Mouse (Mus musculus) R1 (cell line): ENCODE measurements around the gene Ank3.

Source experiments
- DNase-seq: peaks from one replicate; pipeline ENCODE4 v3.0.0-alpha.2; 2018; ENCODE audit warnings: low read depth, low spot score

The Ank3 gene

GRCm38 (mm10) chr10:69762977-69763376, 364.4 kb downstream of the Ank3 start:
- no peak for DNase-seq

- DNase-seq = no peak
These were observed 365.8 kb downstream of the Ank3 start for GRCm38 (mm10) chr10:69764402-69764801.

GRCm38 (mm10) chr10:69777065-69777645, 378.6 kb downstream of the Ank3 start:
- no peak for DNase-seq

GRCm38 (mm10) chr10:69777736-69778135, 379.2 kb downstream of the Ank3 start:
- DNase-seq = peak; percentile 46

DNA sequence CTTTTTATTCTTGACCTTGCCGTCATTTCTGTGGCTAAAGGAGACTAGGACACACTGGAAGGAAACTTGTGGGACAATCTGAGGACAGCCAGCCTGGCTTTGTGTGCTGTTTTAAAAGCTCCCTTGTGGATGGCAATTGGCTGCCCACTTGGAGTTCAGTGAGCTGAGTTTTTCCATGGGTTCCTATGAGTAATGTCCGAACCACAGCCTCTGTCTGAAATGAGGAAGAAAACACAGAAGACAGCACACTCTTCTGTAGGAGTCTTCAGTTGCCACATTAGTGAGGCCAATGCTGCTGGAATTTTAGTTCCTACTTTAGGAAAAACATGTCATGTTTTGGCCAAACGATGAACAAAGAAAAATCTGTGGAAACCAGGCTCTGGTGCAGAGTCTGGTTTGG, 380.7 kb downstream of the Ank3 start:
- DNase-seq = no peak

DNA sequence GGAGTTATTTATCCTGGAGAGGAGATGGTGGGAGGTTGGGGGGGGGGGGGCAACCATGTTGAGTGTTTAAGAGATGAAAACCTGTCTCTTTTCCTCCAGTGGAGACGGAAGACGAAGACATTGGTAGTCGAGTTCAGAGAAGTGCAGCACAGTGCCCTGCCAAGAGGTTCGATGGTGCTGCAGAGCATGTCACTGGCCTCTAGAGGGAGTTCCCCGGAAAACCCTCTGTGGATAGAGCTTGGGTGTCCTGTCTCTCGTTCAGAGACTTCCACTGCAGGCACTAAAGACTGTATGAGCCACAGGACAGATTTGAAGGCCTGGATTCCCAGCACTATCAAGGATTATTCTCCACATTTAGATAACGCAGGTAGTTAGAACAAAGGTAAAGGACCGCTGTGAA, 382.9 kb downstream of the Ank3 start:
- peak; percentile 79 for DNase-seq

DNA sequence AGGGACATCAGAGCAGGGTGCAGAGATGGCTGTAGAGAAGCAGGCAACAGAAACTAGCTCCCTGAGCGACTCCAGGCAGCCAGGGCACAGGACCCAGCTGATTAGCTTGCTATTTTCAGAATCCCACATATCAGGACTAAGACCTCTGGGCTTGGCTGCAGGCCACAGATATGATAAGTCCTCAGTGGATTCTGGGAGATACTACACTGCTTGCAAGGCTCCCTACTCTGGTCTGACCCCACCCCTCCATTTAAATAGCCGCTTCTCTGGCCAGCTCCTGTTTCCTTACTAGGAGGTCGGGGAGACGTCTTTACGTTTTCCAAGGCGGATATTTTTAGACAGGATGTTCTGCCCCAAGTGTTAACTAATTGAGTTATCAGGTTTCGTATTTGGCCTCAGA, 386.7 kb downstream of the Ank3 start:
- peak; percentile 37 for DNase-seq

GRCm38 (mm10) chr10:69785692-69786091, 387.1 kb downstream of the Ank3 start:
- no peak for DNase-seq

DNA sequence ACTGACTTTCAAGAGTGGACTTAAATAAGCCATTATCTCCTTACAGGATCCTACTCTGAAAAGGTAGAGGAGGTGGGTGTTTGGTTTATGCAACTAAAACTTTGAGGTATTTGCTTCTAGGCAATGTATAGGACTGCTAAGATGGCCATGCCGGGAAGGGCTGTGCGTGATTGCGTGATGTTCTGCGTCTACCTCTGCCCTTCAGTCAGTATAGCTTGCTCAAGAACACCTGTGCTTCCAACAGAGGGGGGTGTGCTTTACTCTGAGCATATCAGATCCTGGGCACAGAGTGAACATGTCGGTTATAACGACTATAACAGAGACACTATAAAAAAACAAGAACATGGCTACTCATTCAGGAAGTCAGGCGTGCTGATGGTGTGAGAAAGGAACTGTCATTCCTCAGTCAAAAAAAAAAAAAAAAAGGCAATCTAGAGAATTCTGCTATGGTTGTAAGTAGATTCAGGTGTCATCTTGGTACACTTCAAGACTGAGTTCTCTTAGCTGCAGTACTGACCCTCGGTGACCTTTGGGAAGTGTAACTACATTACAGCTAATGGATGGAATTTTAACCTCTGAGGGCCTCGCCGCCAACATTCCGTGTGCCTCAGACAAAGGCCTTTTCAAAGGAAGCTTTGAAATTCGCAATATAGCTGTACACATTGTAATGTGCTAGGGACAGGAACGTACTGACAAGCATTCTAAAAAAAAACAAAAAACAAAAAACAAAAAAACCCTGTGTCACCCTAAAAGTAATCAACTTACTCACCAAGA, 387.8 kb downstream of the Ank3 start:
- no peak for DNase-seq

DNA sequence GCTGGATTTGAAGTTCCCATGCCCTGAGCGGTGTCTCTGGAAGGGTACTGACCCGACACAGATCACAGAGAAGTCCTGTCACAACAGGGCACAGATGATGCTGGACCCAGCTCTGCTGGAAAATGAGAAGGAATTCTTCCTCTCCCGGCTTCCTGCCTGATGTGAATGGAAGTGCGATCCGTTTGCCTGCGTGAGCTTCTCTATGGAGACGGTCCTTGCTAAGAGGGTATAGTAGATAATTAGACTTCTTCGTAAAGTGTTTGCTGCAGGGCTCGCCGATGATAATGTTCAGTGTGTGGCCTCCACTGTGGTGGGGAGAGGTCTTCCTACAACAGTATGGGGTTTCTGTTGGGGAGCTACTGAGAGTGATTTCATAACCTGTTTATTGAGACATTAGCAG, 388.8 kb downstream of the Ank3 start:
- no peak for DNase-seq

- DNase-seq = no peak
These were observed 392.0 kb downstream of the Ank3 start for GRCm38 (mm10) chr10:69790606-69791005.

GRCm38 (mm10) chr10:69791951-69792350, 393.4 kb downstream of the Ank3 start:
- no peak for DNase-seq

GRCm38 (mm10) chr10:69792400-69792799, 393.8 kb downstream of the Ank3 start:
- DNase-seq = no peak

GRCm38 (mm10) chr10:69793079-69793478, 394.5 kb downstream of the Ank3 start:
- DNase-seq = peak; percentile 92

GRCm38 (mm10) chr10:69795656-69796055, 397.1 kb downstream of the Ank3 start:
- DNase-seq = peak; percentile 85

DNA sequence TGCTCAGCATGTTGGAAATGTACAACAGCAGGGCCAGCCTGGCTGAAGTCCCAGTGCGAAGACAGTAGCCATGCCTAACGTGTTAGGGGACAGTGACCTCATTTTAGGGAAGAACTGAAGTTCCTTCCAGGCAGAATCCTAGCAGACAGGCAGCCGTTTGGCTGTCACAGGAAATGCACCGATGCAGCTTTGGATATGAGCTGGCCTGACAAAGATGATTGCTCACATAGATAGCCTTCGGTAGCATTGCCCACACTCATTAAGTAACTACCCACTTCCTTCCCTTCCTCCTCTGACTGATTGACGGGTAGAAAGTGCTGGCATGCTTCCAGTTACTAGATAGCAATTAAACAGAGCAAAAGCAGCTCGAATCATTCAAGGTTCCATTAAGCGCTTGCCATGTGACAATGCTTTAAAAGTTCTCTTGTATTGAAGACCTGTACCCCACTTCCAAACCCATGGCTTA, 397.9 kb downstream of the Ank3 start:
- no peak for DNase-seq

GRCm38 (mm10) chr10:69803135-69803756, 404.7 kb downstream of the Ank3 start:
- peak; percentile 69 for DNase-seq

GRCm38 (mm10) chr10:69804613-69805012, 406.0 kb downstream of the Ank3 start:
- no peak for DNase-seq

GRCm38 (mm10) chr10:69810785-69811184, 412.2 kb downstream of the Ank3 start:
- no peak for DNase-seq

DNA sequence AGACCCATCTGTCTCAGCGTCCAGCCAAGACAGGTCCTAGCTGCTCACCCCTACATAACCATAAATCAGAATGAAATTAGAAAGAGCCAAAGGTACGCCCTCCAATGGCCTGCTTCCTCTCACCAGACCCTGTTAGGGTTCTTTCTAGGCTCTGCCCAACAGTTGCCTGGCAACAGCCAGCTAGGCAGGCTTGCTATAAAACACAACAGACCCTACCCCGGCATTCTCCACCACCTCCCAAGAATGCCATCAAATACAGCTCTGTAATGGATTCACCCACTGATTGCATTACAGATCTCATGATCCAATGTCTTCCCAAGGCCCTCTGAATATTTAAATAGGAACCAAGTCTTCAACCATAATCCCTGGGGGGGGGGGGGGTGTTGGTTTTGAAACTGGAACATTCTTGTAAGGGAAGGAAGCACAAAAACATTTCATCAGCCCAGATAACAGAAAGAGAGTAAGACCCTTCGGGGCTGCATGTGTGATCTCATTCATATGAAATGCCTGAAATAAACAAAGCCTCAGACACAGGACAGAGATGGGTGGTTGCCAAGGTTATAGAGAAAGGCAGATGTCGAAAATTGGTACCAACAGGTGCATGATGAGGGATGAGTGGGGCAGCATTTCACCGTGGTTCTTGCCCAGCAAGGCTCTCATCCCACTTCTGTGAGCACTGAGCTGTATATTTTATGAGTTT, 415.4 kb downstream of the Ank3 start:
- DNase-seq = peak; percentile 18

DNA sequence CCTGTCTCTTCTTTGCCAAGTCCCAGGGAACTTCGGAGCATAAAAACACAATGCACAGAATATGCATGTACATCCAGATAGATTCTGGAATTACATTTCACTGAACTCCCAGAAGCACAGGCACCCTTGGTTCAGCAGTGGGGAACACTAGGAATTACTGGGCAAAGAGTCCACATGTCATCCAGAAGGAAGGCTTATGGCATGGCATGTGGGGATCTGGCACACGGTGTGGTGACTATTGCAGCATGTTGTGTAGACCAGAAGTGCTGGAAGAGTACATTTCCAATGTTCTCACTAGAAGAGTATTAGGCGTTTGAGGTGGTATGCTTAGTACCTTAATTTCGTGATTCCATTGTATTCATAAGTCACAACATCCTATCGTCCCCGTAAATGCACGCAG, 422.7 kb downstream of the Ank3 start:
- no peak for DNase-seq

GRCm38 (mm10) chr10:69828770-69829169, 430.2 kb downstream of the Ank3 start:
- DNase-seq = no peak
